Comparison of ENCODE assay signal across 9 mouse cellular contexts in the genomic region with DNA sequence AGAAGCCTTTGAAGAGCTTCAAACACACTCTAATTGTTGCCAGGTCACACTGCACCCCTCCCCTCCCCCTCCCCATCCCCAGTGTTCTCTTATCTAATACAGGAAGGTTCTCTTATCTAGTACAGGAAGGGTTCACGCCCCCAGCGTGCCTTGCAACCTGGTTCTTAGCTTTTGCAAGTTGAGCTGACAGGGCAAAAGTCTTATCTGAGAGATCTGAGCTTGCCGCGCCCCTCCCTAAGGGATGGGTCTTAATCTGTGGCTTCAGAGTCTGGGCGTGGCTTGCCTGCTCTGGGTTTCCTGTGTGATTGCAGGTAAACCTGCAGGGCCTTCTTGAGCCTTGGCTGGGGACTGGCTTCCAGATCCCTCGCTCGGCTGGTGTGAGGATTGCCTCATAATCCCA. TPM values are rescaled to one million over a fixed set of nuclear protein-coding genes. Genes with fewer than 3 reads are reported as not detected.
A peak's percentile ranks its signal among the peaks of the same experiment; 100 is the strongest.
DNase-seq lines count a peak whose midpoint lies in the region; ATAC-seq and TF ChIP-seq lines count a peak whose summit lies in the region.
"Had no signal": no experiment of that assay in that cellular context is flagged by ENCODE, and none has a peak within 500 bp of the region (broad histone marks: within the 10 kb centered on the region; RNA-seq: fewer than 3 reads in every experiment).

No protein-coding gene starts in this region.

- no peaks in the 10 kb centered on the region for H3K36me3 ChIP-seq in heart, embryonic 14.5 days (ENCODE audit: control insufficient read depth, insufficient read depth, low read length)
- no peaks in the 10 kb centered on the region for H3K36me3 ChIP-seq in liver, embryonic 12.5 days
- H3K36me3 ChIP-seq in stomach, embryonic 14.5 days (ENCODE audit: control insufficient read depth, insufficient read depth, low read length): no peaks in the 10 kb centered on the region
- H3K36me3 ChIP-seq in kidney, adult 2 months (ENCODE audit: control insufficient read depth, insufficient read depth, low read length): no peaks in the 10 kb centered on the region

- H3K9me3 ChIP-seq in heart, embryonic 14.5 days (ENCODE audit: control insufficient read depth, low read length): no peaks in the 10 kb centered on the region
- H3K9me3 ChIP-seq in liver, embryonic 12.5 days (replicated peaks): no peaks in the 10 kb centered on the region
- H3K9me3 ChIP-seq in stomach, embryonic 14.5 days (ENCODE audit: control insufficient read depth, low read depth, low read length): no peaks in the 10 kb centered on the region

- peak overlapping the region in 1 of 2 experiments; percentile 26; a peak in 1 of 4 replicates for H3K4me3 ChIP-seq in heart, embryonic 14.5 days (ENCODE audit: control insufficient read depth in 1 of 2, insufficient read depth in 1 of 2, low read depth in 1 of 2, low read length in 2 of 2)
- H3K4me3 ChIP-seq in liver, embryonic 12.5 days: no peak overlapping the region
- H3K4me3 ChIP-seq in stomach, embryonic 14.5 days (ENCODE audit: low read depth, low read length): no peak overlapping the region
- no peak overlapping the region for H3K4me3 ChIP-seq in kidney, adult 2 months (ENCODE audit: insufficient read depth, low read depth, low read length)

- TF ChIP-seq CTCF in kidney, adult 2 months (conservative IDR thresholded peaks at IDR 0.05; ENCODE audit: insufficient read depth, insufficient read length, low read depth, low read length): no peak

- ATAC-seq in heart, embryonic 14.5 days (ENCODE audit: insufficient number of reproducible peaks, insufficient read depth, low FRiP score, low read depth): no peak
- ATAC-seq in liver, embryonic 12.5 days: peak; percentile 49
- ATAC-seq in stomach, embryonic 14.5 days (ENCODE audit: insufficient number of reproducible peaks, insufficient read depth, low FRiP score, low read depth): peak; percentile 28; the same call in 1 of the 2 replicates
- ATAC-seq: Patski had no signal

- peak overlapping the region; percentile 68 for H3K4me2 ChIP-seq in heart, embryonic 14.5 days (ENCODE audit: low read length)
- peak overlapping the region; percentile 49 for H3K4me2 ChIP-seq in liver, embryonic 12.5 days
- peak overlapping the region; percentile 37 for H3K4me2 ChIP-seq in stomach, embryonic 14.5 days (replicated peaks; ENCODE audit: low read depth, low read length)

- 0 out of 2 replicates have a peak overlapping the region, but pooled peaks have one; percentile 6 for H3K9ac ChIP-seq in heart, embryonic 14.5 days (ENCODE audit: low read length)
- no peak overlapping the region for H3K9ac ChIP-seq in liver, embryonic 12.5 days
- H3K9ac ChIP-seq in stomach, embryonic 14.5 days (replicated peaks; ENCODE audit: low read depth, low read length): no peak overlapping the region

- no peak overlapping the region for H3K27ac ChIP-seq in heart, embryonic 14.5 days (replicated peaks in 1 of 2; ENCODE audit: control insufficient read depth in 1 of 2, insufficient read depth in 1 of 2, low read depth in 2 of 2, low read length in 2 of 2)
- no peak overlapping the region for H3K27ac ChIP-seq in liver, embryonic 12.5 days
- no peak overlapping the region; the same call in 1 of the 2 replicates for H3K27ac ChIP-seq in stomach, embryonic 14.5 days (ENCODE audit: low read length)
- H3K27ac ChIP-seq in kidney, adult 2 months (ENCODE audit: insufficient read depth, low read depth, low read length): no peak overlapping the region

- peaks cover 17% of the 10 kb centered on the region for H3K27me3 ChIP-seq in heart, embryonic 14.5 days (ENCODE audit: control insufficient read depth, insufficient read depth, low read length)
- peaks cover 41% of the 10 kb centered on the region for H3K27me3 ChIP-seq in liver, embryonic 12.5 days (replicated peaks)
- H3K27me3 ChIP-seq in stomach, embryonic 14.5 days (ENCODE audit: control insufficient read depth, insufficient read depth, low read length): no peaks in the 10 kb centered on the region
- H3K27me3 ChIP-seq in kidney, adult 2 months (replicated peaks; ENCODE audit: control insufficient read depth, insufficient read depth, low read length): no peaks in the 10 kb centered on the region
- H3K27me3 ChIP-seq: Patski had no signal

- DNase-seq in heart, adult 18-20 months: no peak
- peak; percentile 92 for DNase-seq in T-cell, adult 2 months (ENCODE audit: low spot score)
- DNase-seq in layer of hippocampus, adult 18-20 months (ENCODE audit: low spot score in 2 of 2): no peak
- DNase-seq in kidney, adult 2 months: no peak
- DNase-seq in Muller cell, postnatal 12 days (ENCODE audit: inconsistent ontology term): no peak

- H3K4me1 ChIP-seq in heart, embryonic 14.5 days (ENCODE audit: control insufficient read depth in 2 of 2, insufficient read depth in 2 of 2, low read length in 2 of 2): peaks cover 10 to 17% of the 10 kb centered on the region in 2 experiments; a peak in 3 of 4 replicates
- peaks cover 23% of the 10 kb centered on the region for H3K4me1 ChIP-seq in liver, embryonic 12.5 days
- H3K4me1 ChIP-seq in stomach, embryonic 14.5 days (ENCODE audit: control insufficient read depth, insufficient read depth, low read length): peaks cover 9% of the 10 kb centered on the region
- H3K4me1 ChIP-seq in kidney, adult 2 months (ENCODE audit: control insufficient read depth, insufficient read depth, low read length): no peaks in the 10 kb centered on the region

- TF ChIP-seq POLR2A in kidney, adult 2 months (IDR thresholded peaks at IDR 0.05; ENCODE audit: low read depth, low read length): no peak

- WGBS in heart, embryonic 14.5 days: 21% methylated on average over 7 of the region's 7 CpGs
- 4% methylated on average over 7 of the region's 7 CpGs for WGBS in liver, embryonic 12.5 days (ENCODE audit: insufficient replicate concordance)
- WGBS in stomach, embryonic 14.5 days: 26% methylated on average over 7 of the region's 7 CpGs
- WGBS in kidney, adult 2 months: 52% methylated on average over 7 of the region's 7 CpGs

RNA-seq across cellular contexts. Expression of a gene that starts 9.2 kb away (rescaled TPM):
- 0.93 and 2.6 TPM in 2 replicates for polyA plus RNA-seq in heart, embryonic 14.5 days (2014; fragmentation: Nextera tagmentation; extraction: Ambion mirVana)
- 1 to 10 TPM; 3.5 to 4.7 TPM for total RNA-seq in heart, adult 18-20 months (2021)
- 0.41 and 0.85 TPM in 2 replicates for polyA plus RNA-seq in liver, embryonic 12.5 days (2016; fragmentation: Nextera tagmentation; extraction: Ambion mirVana)
- polyA plus RNA-seq in stomach, embryonic 14.5 days (2014; fragmentation: Nextera tagmentation; extraction: Ambion mirVana): 3.9 and 7.0 TPM in 2 replicates
- 10 to 100 TPM; 30.6 to 33.8 TPM for total RNA-seq in layer of hippocampus, adult 18-20 months (2021)
- 2.7 and 3.1 TPM in 2 replicates for polyA plus RNA-seq in kidney, adult 2 months (2012; rRNA removed)
